ENCODE assay signal across 13 mouse cellular contexts in genomic region chr9:27569054-27569387, GRCm38 (mm10).
"Had no signal": no experiment of that assay in that cellular context is flagged by ENCODE, and none has a peak within 500 bp of the region (broad histone marks: within the 10 kb centered on the region; RNA-seq: fewer than 3 reads in every experiment).

No protein-coding gene starts in this region.

- H3K27ac ChIP-seq: limb, embryonic 10.5 days; liver, embryonic 15.5 days; stomach, postnatal 0 days had no signal

- H3K4me2 ChIP-seq: liver, embryonic 11.5 days; liver, embryonic 15.5 days had no signal

- H3K4me1 ChIP-seq: liver, embryonic 15.5 days had no signal

- H3K27me3 ChIP-seq: liver, embryonic 15.5 days had no signal

- H3K9ac ChIP-seq: liver, embryonic 15.5 days had no signal

- H3K4me3 ChIP-seq: limb, embryonic 10.5 days; liver, embryonic 15.5 days had no signal

- H3K9me3 ChIP-seq: limb, embryonic 10.5 days; liver, embryonic 15.5 days had no signal

- DNase-seq: kidney, adult 18-20 months; kidney, postnatal 10 days; kidney, postnatal 4 days; lung, adult 2 months; lung, postnatal 36 days; right cerebral cortex, adult 18-20 months; thymus, postnatal 4 days had no signal

- ATAC-seq: lung, postnatal 0 days; midbrain, embryonic 16.5 days had no signal

- H3K36me3 ChIP-seq: limb, embryonic 10.5 days; liver, embryonic 15.5 days had no signal
